Mouse (Mus musculus): ENCODE results near the gene Hlx. TPM values are rescaled to one million over a fixed set of nuclear protein-coding genes. Genes with fewer than 3 reads are reported as not detected.

Gene Hlx
- total RNA-seq, 1 experiment from 2014 or later, result 33.6 TPM

DNA sequence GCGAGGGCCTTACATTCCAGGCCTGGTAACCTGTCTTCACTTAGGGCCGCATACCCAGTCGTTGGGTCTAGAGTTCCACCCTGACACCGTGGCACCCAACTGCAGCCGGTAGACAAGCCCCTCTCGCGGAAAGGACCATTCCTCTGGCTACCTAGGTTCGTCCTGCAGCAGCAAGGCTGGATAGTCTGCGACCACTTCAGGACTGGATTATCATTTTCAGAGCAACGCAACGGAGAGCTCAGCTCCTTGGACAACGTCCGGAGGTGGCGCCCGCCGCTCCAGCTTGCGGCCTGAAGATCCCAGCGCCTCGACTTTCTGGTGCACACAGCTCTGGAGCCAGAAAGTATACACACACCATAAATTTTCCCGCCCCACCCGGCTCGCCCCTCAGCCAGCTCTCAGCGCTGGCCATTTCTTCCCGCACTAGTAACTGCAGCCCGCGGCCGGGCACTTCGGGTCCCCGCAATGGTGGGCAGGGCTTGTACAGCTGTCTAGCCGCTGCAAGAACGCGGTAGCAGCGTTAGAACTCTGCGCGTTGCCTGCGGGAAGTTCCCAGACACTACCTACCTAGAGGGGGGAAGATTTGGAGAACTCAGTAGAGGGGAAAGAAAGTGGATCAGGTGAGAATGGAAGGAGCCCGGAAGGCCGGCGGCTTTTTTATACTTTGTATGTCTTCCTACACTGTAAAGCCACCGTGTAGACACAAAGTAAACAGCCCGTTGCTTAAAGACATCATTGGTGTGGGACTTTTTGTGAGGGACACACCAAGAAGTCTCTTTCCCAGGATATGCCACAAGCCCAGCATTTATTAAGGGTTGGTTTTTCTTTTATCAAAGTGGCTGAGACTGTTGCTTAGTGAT lies 13.9 kb downstream of the Hlx start:
- ATAC-seq (ENCODE audit: extremely low read depth, insufficient number of reproducible peaks, low FRiP score, poor library complexity, severe bottlenecking), result no peak

DNA sequence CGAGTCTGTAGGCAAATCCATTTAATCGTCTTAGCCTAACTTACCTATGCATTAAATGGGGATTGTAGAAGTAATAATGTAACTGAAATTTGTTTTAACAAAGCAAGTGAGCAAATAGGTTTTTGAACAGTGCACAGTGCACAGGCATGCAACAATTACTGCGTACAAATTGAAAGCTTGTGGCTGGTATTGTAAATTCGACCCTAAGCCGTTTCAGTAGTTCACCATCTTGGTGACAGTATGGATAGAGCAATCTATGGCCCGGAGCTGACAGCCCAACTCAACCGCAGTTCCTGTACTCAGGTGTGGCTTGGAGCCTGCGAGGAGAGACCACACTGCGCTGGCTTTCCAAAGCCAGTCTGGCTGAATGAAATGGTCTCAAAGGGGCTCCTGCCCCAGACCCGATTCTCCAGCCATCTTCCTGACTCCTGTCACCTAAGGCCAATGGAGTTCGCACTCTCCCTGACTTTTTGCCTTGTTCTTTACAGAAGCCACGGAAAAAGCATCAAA lies 14.7 kb downstream of the Hlx start:
- ATAC-seq (ENCODE audit: extremely low read depth, insufficient number of reproducible peaks, low FRiP score, poor library complexity, severe bottlenecking), result no peak

DNA sequence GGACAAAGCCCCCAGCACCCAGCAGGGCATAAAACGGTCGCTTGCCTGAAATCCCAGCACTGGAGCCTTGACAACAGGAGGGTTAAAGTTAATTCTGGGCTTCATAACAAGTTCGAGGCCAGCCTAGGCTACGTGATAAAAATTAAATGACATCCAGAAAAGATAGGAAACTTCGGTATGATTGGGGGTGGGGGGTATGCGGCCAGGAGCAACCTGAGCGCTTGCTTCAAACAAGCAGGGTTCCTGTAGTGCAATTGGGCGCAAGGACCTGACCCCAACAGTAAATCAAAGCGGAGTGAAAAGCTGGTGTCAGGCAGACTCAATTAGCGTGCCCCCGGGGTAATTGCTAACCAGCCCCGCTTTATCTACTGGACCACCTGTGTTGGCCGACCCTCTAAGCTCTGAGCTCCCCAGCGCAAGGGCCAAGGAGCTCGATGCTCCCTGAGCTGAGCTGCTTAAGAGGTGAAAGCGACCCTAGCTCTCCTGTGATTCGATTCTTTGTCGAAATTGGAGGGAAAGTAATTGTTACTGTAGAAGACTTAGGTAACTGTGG lies 15.3 kb downstream of the Hlx start:
- ATAC-seq (ENCODE audit: extremely low read depth, insufficient number of reproducible peaks, low FRiP score, poor library complexity, severe bottlenecking), result no peak

DNA sequence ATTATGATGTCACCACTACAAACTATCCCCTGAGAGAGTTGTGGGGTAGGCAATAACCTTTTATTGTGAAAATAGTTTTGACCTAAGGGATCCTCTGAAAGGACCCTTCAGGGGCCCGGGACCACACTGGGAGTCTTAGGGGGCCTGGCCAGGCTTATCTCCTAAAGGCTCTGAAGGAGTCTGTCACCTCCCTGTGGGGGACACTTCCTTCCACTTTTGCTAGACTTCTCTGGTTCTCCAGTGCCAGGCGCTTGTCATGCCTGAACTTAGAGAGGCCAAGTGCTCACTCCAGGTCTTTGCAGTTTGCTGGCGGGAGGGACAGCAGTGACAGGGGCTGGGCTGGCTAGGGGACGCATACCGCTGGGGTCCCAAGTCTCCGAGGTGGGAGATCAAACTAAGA lies 16.3 kb downstream of the Hlx start:
- no peak for ATAC-seq (ENCODE audit: extremely low read depth, insufficient number of reproducible peaks, low FRiP score, poor library complexity, severe bottlenecking)

DNA sequence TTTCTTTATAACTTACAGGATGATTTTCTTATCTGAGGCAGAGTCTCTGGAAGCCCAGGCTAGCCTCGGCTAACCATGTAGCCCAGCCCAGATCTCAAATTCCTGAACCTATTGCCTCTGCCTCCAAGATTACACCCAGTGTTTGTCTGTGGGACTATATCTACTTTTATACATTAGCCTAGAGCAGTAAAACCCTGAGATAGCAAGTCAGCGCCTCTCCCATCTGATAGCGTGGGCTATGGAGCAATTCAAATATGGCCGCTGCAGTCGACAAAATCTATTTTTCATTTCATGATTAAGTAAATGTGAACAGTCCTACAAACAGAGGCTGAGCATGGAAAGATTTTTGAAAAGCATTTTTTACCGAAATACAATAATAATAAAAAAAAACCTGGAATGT lies 16.7 kb downstream of the Hlx start:
- no peak for ATAC-seq (ENCODE audit: extremely low read depth, insufficient number of reproducible peaks, low FRiP score, poor library complexity, severe bottlenecking)

DNA sequence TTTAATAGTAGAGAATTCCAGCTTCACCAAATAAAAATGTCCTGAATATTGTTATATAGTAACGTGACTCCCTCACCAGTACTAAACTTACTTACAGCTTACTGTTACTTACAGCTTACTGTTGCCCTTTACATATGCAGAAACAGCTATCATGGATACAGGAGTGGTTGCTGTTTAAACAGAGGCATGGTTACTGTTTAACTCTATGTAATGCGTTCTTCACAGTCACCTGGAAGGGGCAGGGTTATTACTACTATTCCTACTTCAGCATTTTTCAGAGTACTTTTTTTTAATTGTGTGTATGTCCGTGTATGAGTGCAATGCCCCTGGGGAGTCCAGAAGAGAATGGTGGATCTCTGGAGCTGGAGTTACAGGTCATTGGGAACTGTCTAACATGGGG lies 17.9 kb downstream of the Hlx start:
- ATAC-seq (ENCODE audit: extremely low read depth, insufficient number of reproducible peaks, low FRiP score, poor library complexity, severe bottlenecking), result no peak

DNA sequence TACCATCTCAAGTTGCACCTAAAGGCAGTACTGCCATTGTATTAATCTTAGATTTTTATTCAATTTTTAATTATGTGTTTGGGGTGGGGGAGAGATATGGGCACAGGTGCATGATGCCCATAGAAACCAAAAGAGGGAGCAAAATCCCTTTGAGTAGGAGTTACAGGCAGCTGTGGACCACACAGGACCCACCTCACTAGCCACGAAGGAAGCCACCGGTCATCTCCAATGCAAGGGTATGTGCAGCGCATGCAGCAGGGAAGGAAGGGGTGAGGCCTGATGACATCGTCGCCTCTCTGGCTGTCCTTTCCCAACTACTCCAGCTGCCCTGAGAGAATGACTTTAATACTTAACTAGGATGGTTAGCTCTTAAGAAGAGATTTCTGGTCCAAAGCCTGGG lies 18.7 kb downstream of the Hlx start:
- ATAC-seq (ENCODE audit: extremely low read depth, insufficient number of reproducible peaks, low FRiP score, poor library complexity, severe bottlenecking), result no peak

DNA sequence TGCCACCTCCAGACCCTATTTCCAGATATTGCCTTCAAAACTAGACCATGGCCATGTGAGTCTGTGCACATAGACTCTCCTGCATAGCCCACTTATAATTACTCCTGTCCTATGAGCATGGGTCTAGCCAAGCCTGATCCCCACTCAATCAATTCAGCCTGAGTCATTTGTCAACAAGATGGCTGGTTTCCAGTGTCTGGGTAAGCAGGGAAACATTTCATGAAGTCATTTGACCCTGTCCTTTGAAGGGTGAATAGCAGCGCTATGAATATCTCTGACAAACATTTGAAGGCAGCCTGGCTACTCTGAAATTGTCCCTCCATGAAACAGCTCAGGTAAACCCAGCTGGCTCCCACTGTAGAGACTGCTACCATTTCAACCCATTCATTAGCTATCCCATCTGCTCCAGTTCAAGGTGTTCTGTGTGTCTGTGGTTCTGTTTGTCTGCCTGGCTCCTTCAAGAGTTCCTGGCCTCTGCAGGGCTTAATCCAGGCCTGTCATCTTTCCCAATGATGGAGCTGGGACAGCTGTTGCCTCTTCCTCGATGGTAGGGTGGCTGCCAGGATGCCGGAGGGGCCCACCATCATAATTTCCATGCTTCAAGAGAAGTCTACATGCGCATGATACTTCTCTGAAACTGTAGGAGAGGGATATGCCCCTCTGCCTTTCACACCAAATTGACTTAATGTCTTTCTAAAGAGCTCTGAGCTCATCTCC lies 24.7 kb downstream of the Hlx start:
- ATAC-seq (ENCODE audit: extremely low read depth, insufficient number of reproducible peaks, low FRiP score, poor library complexity, severe bottlenecking), result no peak

DNA sequence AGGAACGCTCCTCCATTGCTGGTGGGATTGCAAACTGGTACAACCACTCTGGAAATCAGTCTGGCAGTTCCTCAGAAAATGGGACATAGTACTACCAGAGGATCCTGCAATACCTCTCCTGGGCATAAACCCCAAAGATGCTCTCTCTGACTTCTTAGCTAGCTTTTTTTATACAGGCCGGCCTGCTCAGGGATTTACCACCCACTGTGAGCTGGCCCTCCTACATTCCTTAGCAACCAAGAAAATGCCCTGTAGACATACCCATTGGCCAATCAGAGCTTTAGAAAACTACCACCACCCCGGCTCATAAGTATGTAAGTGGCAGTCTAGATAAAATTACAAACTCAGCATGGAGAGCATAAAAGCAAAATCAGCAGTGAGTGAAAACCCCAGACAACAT lies 27.5 kb downstream of the Hlx start:
- no peak for ATAC-seq (ENCODE audit: extremely low read depth, insufficient number of reproducible peaks, low FRiP score, poor library complexity, severe bottlenecking)

DNA sequence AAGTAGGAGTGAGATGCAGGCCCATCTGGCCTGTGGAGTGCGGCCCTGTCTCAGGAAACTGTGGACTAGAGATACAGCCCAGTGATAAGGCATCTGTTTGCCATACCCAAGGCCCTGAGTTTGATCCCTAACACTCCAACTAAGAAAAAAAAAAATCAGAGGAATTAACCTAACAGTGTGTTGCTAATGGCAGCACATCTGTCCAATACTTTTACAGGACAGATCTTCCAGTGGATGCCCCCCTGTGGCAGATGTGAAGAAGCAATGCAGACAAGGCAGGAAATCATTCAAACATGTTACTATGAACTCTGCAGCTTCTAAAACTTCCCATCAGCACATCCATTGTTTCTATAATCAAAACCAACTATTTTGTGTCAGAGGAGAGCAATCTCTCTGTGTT lies 33.1 kb downstream of the Hlx start:
- no peak for ATAC-seq (ENCODE audit: extremely low read depth, insufficient number of reproducible peaks, low FRiP score, poor library complexity, severe bottlenecking)

DNA sequence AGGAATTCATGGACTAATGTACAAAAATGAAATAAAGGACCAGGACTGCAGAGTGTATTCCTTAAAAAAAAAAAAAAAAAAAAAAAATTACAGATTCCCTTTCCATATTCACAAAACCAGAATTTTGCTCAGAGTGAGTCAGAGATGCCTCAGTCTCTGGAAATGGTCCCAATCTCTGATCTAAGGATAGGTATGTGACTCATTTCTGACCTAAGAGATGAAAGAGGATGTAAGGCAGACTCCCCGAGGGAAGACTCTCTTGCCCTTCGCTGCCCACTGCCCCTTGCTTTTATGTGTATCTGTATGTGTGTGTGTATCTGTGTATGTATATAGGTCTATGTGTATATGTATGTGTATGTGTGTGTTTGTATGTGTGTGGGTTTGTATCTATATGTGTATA lies 37.0 kb downstream of the Hlx start:
- no peak for ATAC-seq (ENCODE audit: extremely low read depth, insufficient number of reproducible peaks, low FRiP score, poor library complexity, severe bottlenecking)

DNA sequence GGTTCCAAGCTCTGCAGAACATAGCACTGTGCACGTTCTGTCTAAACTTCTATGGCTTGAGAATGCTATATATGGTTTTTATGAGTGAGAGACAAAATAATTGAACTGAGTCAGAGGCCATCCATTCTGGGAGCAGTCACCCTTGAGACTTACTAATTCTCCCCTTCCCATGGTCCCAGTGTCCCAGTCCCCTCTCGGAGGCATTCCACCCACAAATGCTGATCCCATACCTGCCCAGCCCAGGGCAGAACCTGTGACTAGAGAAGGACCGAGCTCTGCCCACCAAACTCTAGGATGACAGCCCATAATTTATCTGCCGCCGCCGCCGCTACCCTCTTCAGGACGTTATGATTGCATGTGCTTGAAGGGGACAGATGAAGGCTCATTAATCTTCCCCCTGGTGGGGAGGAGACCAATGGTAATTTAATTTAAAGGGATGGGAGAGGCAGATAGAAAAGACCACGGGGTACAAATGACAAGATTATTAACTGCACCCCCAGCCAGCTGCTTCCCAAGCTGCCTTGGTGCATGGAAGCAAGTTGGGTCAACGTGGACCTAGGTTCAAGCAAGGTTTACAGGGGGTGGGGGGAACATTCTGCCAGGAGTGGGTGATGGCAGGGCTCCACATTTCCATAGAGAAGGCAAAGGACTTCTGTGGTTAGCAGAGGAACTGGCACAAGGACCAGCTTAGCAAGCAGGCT lies 40.1 kb downstream of the Hlx start:
- ATAC-seq (ENCODE audit: extremely low read depth, insufficient number of reproducible peaks, low FRiP score, poor library complexity, severe bottlenecking), result no peak

DNA sequence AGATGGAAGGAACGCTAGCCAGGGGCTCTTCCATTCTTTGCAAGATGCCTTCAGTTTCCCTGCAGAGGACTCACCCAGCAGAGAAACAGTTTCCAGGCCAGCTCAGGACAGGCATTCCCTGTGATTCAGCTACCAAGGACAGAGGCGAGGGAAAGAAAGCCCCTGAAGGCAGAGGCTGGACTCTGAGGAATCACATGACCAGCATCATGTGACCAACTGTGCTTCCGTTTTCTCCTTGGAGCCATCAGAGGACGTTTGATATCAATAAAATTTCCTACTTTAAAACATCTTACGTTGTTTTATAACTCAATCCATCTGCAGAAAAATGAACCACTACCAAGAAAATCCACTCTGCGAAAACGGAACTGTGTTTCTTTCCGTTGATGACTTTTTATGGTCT lies 41.2 kb downstream of the Hlx start:
- ATAC-seq (ENCODE audit: extremely low read depth, insufficient number of reproducible peaks, low FRiP score, poor library complexity, severe bottlenecking), result no peak

DNA sequence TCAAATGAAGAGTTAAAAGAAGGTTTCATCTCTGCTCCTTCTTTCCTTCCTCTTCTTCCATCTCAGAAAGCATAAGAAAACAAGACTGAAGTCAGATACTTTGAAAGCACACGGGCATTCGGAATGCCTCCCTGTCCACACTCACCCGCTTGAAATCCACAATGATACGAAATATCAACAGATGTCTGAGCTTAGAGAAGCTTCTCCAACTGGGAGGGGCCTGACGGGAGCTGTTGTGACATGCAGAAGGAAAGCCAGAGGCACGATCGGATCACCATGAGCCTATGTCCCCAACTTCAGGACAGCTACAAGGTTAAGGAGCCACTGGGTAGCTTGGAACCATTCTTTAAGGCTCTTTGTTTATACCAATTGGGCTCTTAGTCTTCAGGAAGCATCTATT lies 44.4 kb downstream of the Hlx start:
- ATAC-seq (ENCODE audit: extremely low read depth, insufficient number of reproducible peaks, low FRiP score, poor library complexity, severe bottlenecking), result no peak

DNA sequence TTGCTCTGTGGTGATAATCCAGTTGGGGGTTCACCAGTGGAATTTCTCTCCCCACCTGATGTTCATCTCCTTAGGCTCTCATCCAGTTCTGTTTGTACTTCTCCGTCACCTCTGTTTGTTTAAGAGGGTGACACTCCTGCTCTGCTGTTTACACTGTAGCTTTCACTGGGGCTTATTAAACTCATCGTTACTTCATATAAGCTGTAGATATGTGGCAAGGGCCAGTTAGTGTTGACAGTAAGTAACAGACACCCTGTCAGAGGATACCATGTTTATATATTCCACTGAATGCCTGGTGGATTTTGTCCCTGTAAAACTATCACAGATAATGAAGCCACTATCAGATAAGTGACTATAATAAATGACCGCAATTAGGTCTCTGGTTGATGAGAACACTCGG lies 44.9 kb downstream of the Hlx start:
- no peak for ATAC-seq (ENCODE audit: extremely low read depth, insufficient number of reproducible peaks, low FRiP score, poor library complexity, severe bottlenecking)

DNA sequence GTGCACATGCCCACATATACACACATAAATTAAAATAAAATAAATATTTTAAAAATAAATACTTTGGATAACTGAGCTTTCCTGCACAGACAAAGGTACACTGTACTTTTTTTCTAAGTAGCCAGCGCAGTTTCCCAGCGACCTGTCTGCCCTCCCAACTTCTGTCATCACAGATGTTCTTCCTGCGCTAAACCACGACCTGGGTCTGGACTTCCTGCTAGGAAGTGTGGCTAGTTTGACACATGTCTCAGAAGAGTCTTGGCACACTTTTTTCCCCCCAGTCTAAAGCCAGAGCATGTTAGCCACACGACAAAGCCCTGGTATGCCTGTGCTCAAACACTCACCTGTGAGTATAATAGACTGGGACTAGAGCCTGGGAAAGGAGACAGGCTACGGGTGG lies 48.9 kb downstream of the Hlx start:
- ATAC-seq (ENCODE audit: extremely low read depth, insufficient number of reproducible peaks, low FRiP score, poor library complexity, severe bottlenecking), result no peak

DNA sequence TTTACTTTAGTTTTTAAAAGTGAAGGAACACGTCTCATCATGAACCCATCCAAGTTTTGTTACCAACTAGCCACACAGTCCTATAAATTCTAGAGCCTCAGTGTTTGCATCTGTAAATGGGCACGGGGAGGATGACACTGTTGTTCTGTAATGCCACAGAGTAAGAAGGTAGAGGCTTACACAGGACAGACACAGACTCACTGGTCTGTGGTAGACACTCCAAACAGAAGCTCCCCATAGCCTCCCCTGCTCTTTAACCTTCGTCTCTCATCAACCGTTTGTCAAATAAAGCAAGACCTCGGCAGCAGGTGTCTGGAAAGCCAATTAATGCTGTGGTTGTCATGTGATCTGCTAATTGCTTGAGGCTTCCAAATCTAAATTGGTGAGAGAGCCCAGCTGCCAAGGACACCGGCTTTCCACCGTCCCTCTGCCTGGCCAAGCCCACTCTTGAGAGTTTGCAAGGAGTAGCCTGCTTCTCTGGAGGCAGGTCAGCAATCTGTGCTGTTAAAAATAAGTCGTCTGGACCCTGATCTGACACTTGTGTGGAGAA lies 52.9 kb downstream of the Hlx start:
- no peak for ATAC-seq (ENCODE audit: extremely low read depth, insufficient number of reproducible peaks, low FRiP score, poor library complexity, severe bottlenecking)

DNA sequence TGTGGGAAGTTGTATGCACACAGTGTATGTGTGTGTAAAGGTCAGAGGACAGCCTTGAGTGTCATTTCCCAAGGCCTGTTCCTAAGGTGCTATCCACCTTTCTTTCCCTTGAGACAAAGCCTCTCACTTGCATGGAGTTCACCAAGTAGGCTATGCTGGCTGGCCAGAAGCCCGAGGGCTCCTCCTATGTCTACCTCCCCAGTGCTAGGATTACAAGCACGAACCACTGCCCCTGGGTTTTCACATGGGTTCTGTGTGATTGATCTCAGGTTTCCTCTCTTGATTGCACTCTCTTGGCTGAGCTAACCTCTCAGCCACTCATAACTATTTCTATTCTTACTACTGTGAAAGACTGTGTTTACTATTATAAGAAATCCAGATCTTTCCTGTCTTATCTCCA lies 54.8 kb downstream of the Hlx start:
- ATAC-seq (ENCODE audit: extremely low read depth, insufficient number of reproducible peaks, low FRiP score, poor library complexity, severe bottlenecking), result no peak

All from neutrophil, adult 5-6 weeks (primary cell).